Mouse (Mus musculus) hindlimb bud, embryonic 11.5 days (tissue): ENCODE data around the gene Olfr1250.
"Not testable (repeated sequence)": the region's sequence is repeated elsewhere in the genome, so short reads cannot be mapped to it uniquely, and the experiment has no call there.

ENCODE experiments used
- DNase-seq: peaks from one replicate; pipeline ENCODE4 v3.0.0-alpha.2; 2012; ENCODE audit warnings: low read depth, low spot score; ENCODE audit errors: extremely low spot score

Olfr1250 gene

GRCm38 (mm10) chr2:89661367-89661766 lies at the start of gene Olfr1250:
TSS of gene Olfr1250 (minus strand) at chr2:89661467.
- DNase-seq: no peak

GRCm38 (mm10) chr2:89691980-89692379 lies 30.7 kb upstream of the Olfr1250 start:
- DNase-seq: no peak

GRCm38 (mm10) chr2:89671836-89672235 lies 10.6 kb upstream of the Olfr1250 start, which contains the start of gene Olfr1251:
TSS of gene Olfr1251 (minus strand) at chr2:89671936.
- no peak for DNase-seq

- no peak for DNase-seq
These were observed 26.4 kb downstream of the Olfr1250 start, which contains the start of gene Olfr1249 for GRCm38 (mm10) chr2:89634883-89635282. TSS of gene Olfr1249 (minus strand) at chr2:89634983.

- not testable (repeated sequence) for DNase-seq
These were observed 43.1 kb downstream of the Olfr1250 start, which contains the start of gene Olfr1248 for GRCm38 (mm10) chr2:89618145-89618544. TSS of gene Olfr1248 (minus strand) at chr2:89618245.

GRCm38 (mm10) chr2:89614030-89614429 lies 47.2 kb downstream of the Olfr1250 start, which contains the start of gene Olfr1247:
TSS of gene Olfr1247 (minus strand) at chr2:89614130.
- no peak for DNase-seq
